Mouse (Mus musculus): ENCODE measurements around the gene Ppan. TPM values are rescaled to one million over a fixed set of nuclear protein-coding genes. Genes with fewer than 3 reads are reported as not detected.

The Ppan gene
- polyA plus RNA-seq, 1 experiment from 2014 or later, result 95.8 TPM

DNA sequence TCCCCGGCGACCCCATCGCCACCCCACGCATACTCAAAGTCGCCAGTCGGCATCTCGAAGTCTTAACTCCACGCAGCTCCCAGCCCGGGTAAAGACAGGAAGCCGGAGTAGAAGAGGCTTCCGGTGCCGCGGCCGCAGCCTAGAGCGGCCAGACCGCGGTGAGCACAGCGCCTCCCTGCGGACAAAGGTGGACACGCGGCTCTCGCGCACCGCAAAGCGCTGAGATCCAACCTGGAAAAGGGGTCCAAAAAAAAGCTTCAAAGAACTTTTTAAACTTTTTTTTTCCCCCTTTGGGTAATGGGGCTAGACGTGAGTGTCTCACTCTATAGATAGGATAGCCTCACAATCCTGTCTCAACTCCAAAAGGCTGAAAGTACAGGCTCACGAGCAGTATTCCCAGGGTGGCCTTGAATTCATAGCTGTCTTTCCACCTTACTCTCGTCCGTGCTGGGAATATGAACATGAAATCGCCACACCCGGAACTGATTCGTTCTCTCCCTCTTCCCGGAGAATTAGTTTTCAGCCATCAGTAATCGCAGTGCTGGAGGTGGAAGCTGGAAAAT is 10.6 kb downstream of the Ppan start, which contains the start of gene Eif3g:
Eif3g (minus strand) TSS at position 113 of the 563 bp plus-strand sequence.
- WGBS, result 5% methylated on average over 34 of the region's 34 CpGs

DNA sequence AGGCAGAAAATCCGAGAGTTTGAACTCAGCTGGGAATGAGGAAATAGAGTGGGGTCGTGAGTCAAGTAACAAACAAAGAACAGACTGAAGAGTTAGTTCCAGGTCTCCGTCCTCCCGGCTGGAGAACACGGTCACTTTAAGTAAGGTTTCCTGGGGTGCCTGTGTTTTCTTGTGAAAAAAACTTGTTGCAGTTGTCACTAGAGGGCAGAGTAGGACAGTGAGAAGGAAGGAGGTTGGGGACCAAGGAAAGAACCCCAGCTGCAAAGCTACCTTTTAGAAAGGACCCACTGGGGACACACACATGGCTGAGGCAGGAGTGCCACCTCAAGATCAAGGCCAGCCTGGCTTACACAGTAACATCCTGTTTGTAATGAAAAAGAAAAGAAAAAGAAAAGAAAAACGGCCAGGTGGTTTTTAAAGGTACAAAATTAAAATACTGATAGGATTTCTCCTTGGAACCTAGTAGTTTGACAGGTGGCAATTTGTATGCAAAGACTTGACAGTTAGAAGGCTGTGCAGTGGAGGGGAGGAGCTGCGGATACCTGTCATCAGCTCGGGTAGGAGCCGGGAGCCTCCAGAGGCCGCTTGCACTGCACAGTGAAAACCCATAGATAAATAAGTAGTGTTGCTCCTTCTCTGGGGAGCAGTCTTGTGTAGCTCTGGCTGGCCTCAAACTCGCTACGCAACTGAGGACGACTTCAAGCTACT is 13.6 kb downstream of the Ppan start:
- 10% methylated on average over 13 of the region's 13 CpGs for WGBS

More for the DNA sequence above, 10.6 kb downstream of the Ppan start, which contains the start of gene Eif3g:
- DNase-seq (ENCODE audit: low spot score), result peak; percentile 92
- peaks cover 39% of the 10 kb centered on the region for H3K36me3 ChIP-seq
- H3K27me3 ChIP-seq (ENCODE audit: insufficient read depth, poor library complexity, severe bottlenecking), result no peaks in the 10 kb centered on the region
- H3K4me1 ChIP-seq, result peaks cover 25% of the 10 kb centered on the region
- H3K4me3 ChIP-seq, result peak within 1 kb of the TSS; percentile 98
- H3K27ac ChIP-seq, result peak within 1 kb of the TSS; percentile 94
- H3K9me3 ChIP-seq, result no peaks in the 10 kb centered on the region

DNA sequence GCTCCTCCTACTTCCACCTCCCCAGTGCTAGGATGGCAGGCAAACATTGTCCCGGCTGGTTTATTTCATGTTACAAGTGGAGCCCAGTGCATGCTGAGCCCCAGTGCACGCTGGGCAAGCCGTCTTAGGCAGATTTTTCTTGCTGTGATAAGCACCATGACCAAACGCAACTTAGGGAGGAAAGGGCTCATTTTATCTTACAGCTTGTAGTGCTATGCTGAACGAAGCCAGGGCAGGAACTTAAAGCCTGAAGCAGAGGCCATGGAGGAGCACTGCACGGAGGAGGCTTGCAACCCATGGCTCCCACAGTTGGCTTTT is 14.2 kb downstream of the Ppan start:
- Histone ChIP-seq H3K36me3 (peaks cover 34% of the 10 kb centered on the region), H3K4me1 (peaks cover 19% of the 10 kb centered on the region), H3K9me3 (no peaks in the 10 kb centered on the region), H3K4me3 (peak overlapping the region; percentile 35), H3K27me3 (ENCODE audit: insufficient read depth, poor library complexity, severe bottlenecking) (no peaks in the 10 kb centered on the region), H3K27ac (peak overlapping the region; percentile 67)
- WGBS, result 8% methylated on average over 6 of the region's 6 CpGs
- peak; percentile 84 for DNase-seq (ENCODE audit: low spot score)

More for the DNA sequence above, 13.6 kb downstream of the Ppan start:
- DNase-seq (ENCODE audit: low spot score), result no peak
- H3K27me3 ChIP-seq (ENCODE audit: insufficient read depth, poor library complexity, severe bottlenecking), result no peaks in the 10 kb centered on the region
- H3K27ac ChIP-seq, result peak overlapping the region; percentile 67; the same call in 1 of the 2 replicates
- peaks cover 24% of the 10 kb centered on the region for H3K4me1 ChIP-seq
- peaks cover 34% of the 10 kb centered on the region for H3K36me3 ChIP-seq
- peak overlapping the region; percentile 35 for H3K4me3 ChIP-seq
- no peaks in the 10 kb centered on the region for H3K9me3 ChIP-seq

DNA sequence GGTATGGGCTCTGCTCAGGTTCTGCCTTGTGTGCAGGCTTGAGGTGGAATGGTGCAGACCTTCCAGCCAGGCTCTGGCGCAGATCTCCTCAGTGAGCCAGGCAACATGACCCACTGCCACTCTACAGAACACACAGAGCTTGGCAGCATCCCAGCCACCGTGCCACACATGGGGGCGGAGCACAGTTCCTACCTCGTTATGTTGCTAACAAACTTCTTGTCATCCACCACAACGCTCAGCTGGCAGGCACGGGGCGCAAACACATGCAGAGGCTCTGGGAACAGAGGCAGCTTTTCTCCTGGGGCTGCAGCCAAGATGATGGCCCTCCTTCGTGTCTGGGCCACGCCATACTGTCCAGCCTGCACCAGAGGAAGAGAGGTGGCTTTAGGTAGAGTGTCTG is 22.0 kb downstream of the Ppan start:
- H3K9me3 ChIP-seq, result no peaks in the 10 kb centered on the region

DNA sequence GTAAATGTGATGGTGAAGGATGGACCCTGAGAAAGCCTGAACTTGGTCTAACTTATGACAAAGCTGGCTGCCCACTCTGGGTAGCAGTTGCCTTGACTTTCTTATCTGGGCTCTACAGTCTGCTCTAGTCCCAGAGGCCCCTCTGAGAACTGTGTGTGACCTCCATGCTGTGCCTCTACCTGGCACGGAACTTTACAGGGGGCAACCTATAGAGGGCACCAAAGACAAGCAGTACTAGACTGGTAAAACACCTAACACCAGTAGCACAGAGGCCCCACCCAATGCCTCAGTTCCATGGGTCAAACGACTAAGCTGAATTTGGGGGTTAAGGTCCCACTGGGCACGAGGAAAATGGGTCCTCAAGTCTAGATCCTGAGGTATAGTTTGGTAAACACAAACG is 28.2 kb downstream of the Ppan start:
- peaks cover 100% of the 10 kb centered on the region for H3K36me3 ChIP-seq
- no peaks in the 10 kb centered on the region for H3K9me3 ChIP-seq
- no peaks in the 10 kb centered on the region for H3K27me3 ChIP-seq (ENCODE audit: insufficient read depth, poor library complexity, severe bottlenecking)
- no peaks in the 10 kb centered on the region for H3K4me1 ChIP-seq
- H3K4me3 ChIP-seq, result no peak overlapping the region
- 86% methylated on average over 4 of the region's 4 CpGs for WGBS
- DNase-seq (ENCODE audit: low spot score), result no peak
- H3K27ac ChIP-seq, result no peak overlapping the region

More for the DNA sequence above, 22.0 kb downstream of the Ppan start:
- 92% methylated on average over 9 of the region's 9 CpGs for WGBS
- no peak overlapping the region for H3K4me3 ChIP-seq
- peaks cover 100% of the 10 kb centered on the region for H3K36me3 ChIP-seq
- no peaks in the 10 kb centered on the region for H3K27me3 ChIP-seq (ENCODE audit: insufficient read depth, poor library complexity, severe bottlenecking)
- H3K4me1 ChIP-seq, result no peaks in the 10 kb centered on the region
- no peak overlapping the region for H3K27ac ChIP-seq
- DNase-seq (ENCODE audit: low spot score), result no peak

DNA sequence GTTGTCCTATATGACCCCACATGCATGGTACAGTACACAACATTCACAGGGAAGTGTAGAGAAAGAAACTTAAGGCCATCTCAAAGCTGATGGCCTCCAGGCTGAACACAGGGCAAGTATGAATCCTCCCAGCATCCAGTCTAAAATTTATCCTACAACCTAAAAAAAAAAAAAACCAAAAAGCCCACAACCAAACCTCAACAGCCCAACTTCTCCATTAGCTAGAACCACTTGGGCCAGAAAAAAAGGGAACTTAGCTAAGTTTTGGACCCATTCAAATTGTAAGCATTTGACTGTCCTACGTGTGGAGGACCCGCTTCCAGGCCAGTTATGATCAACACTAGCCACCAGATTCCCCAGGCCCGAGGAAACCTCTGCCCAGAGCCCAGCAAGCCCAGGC is 35.3 kb downstream of the Ppan start:
- no peaks in the 10 kb centered on the region for H3K27me3 ChIP-seq (ENCODE audit: insufficient read depth, poor library complexity, severe bottlenecking)
- peaks cover 98% of the 10 kb centered on the region for H3K36me3 ChIP-seq
- H3K4me3 ChIP-seq, result no peak overlapping the region
- no peak overlapping the region for H3K27ac ChIP-seq
- DNase-seq (ENCODE audit: low spot score), result no peak
- H3K9me3 ChIP-seq, result no peaks in the 10 kb centered on the region
- 96% methylated on average over 3 of the region's 3 CpGs for WGBS
- no peaks in the 10 kb centered on the region for H3K4me1 ChIP-seq

Small RNA genes lying within 50 kb of the gene (microRNA-seq; reads per million reads assigned to microRNA genes)
- not detected for gene Mir7081

Other genes with a start within 250 kb of the Ppan start
- gene Ubl5, start 245.3 kb upstream of the Ppan start, polyA plus RNA-seq (2016; fragmentation: Nextera tagmentation; extraction: Ambion mirVana), result 285 and 287 TPM in 2 replicates
- 22.2 and 23.0 TPM in 2 replicates for gene Fbxl12, start 243.4 kb upstream of the Ppan start, polyA plus RNA-seq (2016; fragmentation: Nextera tagmentation; extraction: Ambion mirVana)
- 68.6 and 80.2 TPM in 2 replicates for gene Pin1, start 236.1 kb upstream of the Ppan start, polyA plus RNA-seq (2016; fragmentation: Nextera tagmentation; extraction: Ambion mirVana)
- gene Olfm2, start 141.8 kb upstream of the Ppan start, polyA plus RNA-seq (2016; fragmentation: Nextera tagmentation; extraction: Ambion mirVana), result 1.3 and 3.2 TPM in 2 replicates
- gene Col5a3, start 73.1 kb upstream of the Ppan start, polyA plus RNA-seq (2016; fragmentation: Nextera tagmentation; extraction: Ambion mirVana), result 0.06 and 0.11 TPM in 2 replicates
- gene Rdh8, start 69.7 kb upstream of the Ppan start, polyA plus RNA-seq (2016; fragmentation: Nextera tagmentation; extraction: Ambion mirVana), result not detected in 2 replicates
- gene A230050P20Rik, start 19.5 kb upstream of the Ppan start, polyA plus RNA-seq (2016; fragmentation: Nextera tagmentation; extraction: Ambion mirVana), result 2.5 and 3.0 TPM in 2 replicates
- 3.5 and 7.2 TPM in 2 replicates for gene Angptl6, start 8.4 kb upstream of the Ppan start, polyA plus RNA-seq (2016; fragmentation: Nextera tagmentation; extraction: Ambion mirVana)
- 327 and 389 TPM in 2 replicates for gene Eif3g, start 10.4 kb downstream of the Ppan start, polyA plus RNA-seq (2016; fragmentation: Nextera tagmentation; extraction: Ambion mirVana)
- 105 and 110 TPM in 2 replicates for gene Dnmt1, start 71.7 kb downstream of the Ppan start, polyA plus RNA-seq (2016; fragmentation: Nextera tagmentation; extraction: Ambion mirVana)
- 25.1 and 34.6 TPM in 2 replicates for gene S1pr2, start 88.6 kb downstream of the Ppan start, polyA plus RNA-seq (2016; fragmentation: Nextera tagmentation; extraction: Ambion mirVana)
- 157 and 162 TPM in 2 replicates for gene Mrpl4, start 114.6 kb downstream of the Ppan start, polyA plus RNA-seq (2016; fragmentation: Nextera tagmentation; extraction: Ambion mirVana)
- gene Icam1, start 127.8 kb downstream of the Ppan start, polyA plus RNA-seq (2016; fragmentation: Nextera tagmentation; extraction: Ambion mirVana), result 7.7 and 9.7 TPM in 2 replicates
- 15.2 and 19.9 TPM in 2 replicates for gene Icam4, start 141.2 kb downstream of the Ppan start, polyA plus RNA-seq (2016; fragmentation: Nextera tagmentation; extraction: Ambion mirVana)
- gene Icam5, start 143.9 kb downstream of the Ppan start, polyA plus RNA-seq (2016; fragmentation: Nextera tagmentation; extraction: Ambion mirVana), result 0.06 and 0.09 TPM in 2 replicates
- 1.0 and 1.9 TPM in 2 replicates for gene Zglp1, start 178.9 kb downstream of the Ppan start, polyA plus RNA-seq (2016; fragmentation: Nextera tagmentation; extraction: Ambion mirVana)
- 0.25 and 0.79 TPM in 2 replicates for gene Gm49373, start 184.9 kb downstream of the Ppan start, polyA plus RNA-seq (2016; fragmentation: Nextera tagmentation; extraction: Ambion mirVana)
- 64.6 and 79.5 TPM in 2 replicates for gene Fdx1l, start 185.4 kb downstream of the Ppan start, polyA plus RNA-seq (2016; fragmentation: Nextera tagmentation; extraction: Ambion mirVana)
- gene Gm38431, start 203.8 kb downstream of the Ppan start, polyA plus RNA-seq (2016; fragmentation: Nextera tagmentation; extraction: Ambion mirVana), result 3.2 and 3.4 TPM in 2 replicates
- gene Raver1, start 203.8 kb downstream of the Ppan start, polyA plus RNA-seq (2016; fragmentation: Nextera tagmentation; extraction: Ambion mirVana), result 76.7 and 83.9 TPM in 2 replicates
- gene Tyk2, start 243.1 kb downstream of the Ppan start, polyA plus RNA-seq (2016; fragmentation: Nextera tagmentation; extraction: Ambion mirVana), result 12.6 and 16.5 TPM in 2 replicates